Mouse (Mus musculus): ENCODE measurements at regions not wholly inside any gene's neighbourhood (a gene's known extent, or its start where the extent isn't known, plus 50 kb on each side); places are given as distances from the start of the nearest gene placed in this dataset.

GRCm38 (mm10) chr2:170675731-170676130 lies 55.9 kb upstream of the Dok5 start:
- peak; percentile 11 for DNase-seq (ENCODE audit: low spot score)

- no peak for DNase-seq (ENCODE audit: low spot score)
Observed at GRCm38 (mm10) chr2:170673683-170674082, 57.9 kb upstream of the Dok5 start.

GRCm38 (mm10) chr2:170672789-170673188 lies 58.8 kb upstream of the Dok5 start:
- DNase-seq (ENCODE audit: low spot score): no peak

GRCm38 (mm10) chr2:170668960-170669359 lies 62.6 kb upstream of the Dok5 start:
- DNase-seq (ENCODE audit: low spot score): no peak

- DNase-seq (ENCODE audit: low spot score): no peak
Observed at GRCm38 (mm10) chr2:170668497-170668896, 63.1 kb upstream of the Dok5 start.

GRCm38 (mm10) chr2:170662069-170662980 lies 60.5 kb upstream of the 4930470P17Rik start:
- no peak for DNase-seq (ENCODE audit: low spot score)

GRCm38 (mm10) chr2:170659291-170659690 lies 57.5 kb upstream of the 4930470P17Rik start:
- no peak for DNase-seq (ENCODE audit: low spot score)

- DNase-seq (ENCODE audit: low spot score): no peak
Observed at GRCm38 (mm10) chr2:170658520-170658919, 56.7 kb upstream of the 4930470P17Rik start.

- DNase-seq (ENCODE audit: low spot score): no peak
Observed at GRCm38 (mm10) chr2:170657821-170658221, 56.0 kb upstream of the 4930470P17Rik start.

GRCm38 (mm10) chr2:170652128-170652527 lies 50.3 kb upstream of the 4930470P17Rik start:
- DNase-seq (ENCODE audit: low spot score): no peak
